Mouse (Mus musculus): ENCODE measurements around the gene Eif2b5. TPM values are rescaled to one million over a fixed set of nuclear protein-coding genes. Genes with fewer than 3 reads are reported as not detected.
"Not testable (repeated sequence)": the region's sequence is repeated elsewhere in the genome, so short reads cannot be mapped to it uniquely, and the experiment has no call there.

The Eif2b5 gene
- polyA plus RNA-seq, 1 experiment from 2014 or later: 144 TPM

- Histone ChIP-seq H3K9me3 (no peaks in the 10 kb centered on the region), H3K27me3 (no peaks in the 10 kb centered on the region), H3K27ac (no peak overlapping the region; the same call in 1 of the 2 replicates), H3K9ac (replicated peaks) (no peak overlapping the region), H3K4me2 (no peak overlapping the region), H3K36me3 (no peaks in the 10 kb centered on the region), H3K4me1 (replicated peaks) (no peaks in the 10 kb centered on the region), H3K4me3 (replicated peaks) (no peak overlapping the region)
- ATAC-seq (ENCODE audit: insufficient number of reproducible peaks, insufficient read depth, low FRiP score, low TSS enrichment, low read depth): no peak
- 39% methylated on average over 1 of the region's 1 CpGs for WGBS
Observed at GRCm38 (mm10) chr16:20476857-20477256, 21.8 kb upstream of the Eif2b5 start.

- Histone ChIP-seq H3K9me3 (no peaks in the 10 kb centered on the region), H3K4me2 (no peak overlapping the region), H3K4me3 (replicated peaks) (no peak overlapping the region), H3K27me3 (no peaks in the 10 kb centered on the region), H3K4me1 (replicated peaks) (no peaks in the 10 kb centered on the region), H3K27ac (peak overlapping the region; percentile 53; the same call in 1 of the 2 replicates), H3K36me3 (no peaks in the 10 kb centered on the region), H3K9ac (replicated peaks) (no peak overlapping the region)
- no peak for ATAC-seq (ENCODE audit: insufficient number of reproducible peaks, insufficient read depth, low FRiP score, low TSS enrichment, low read depth)
- WGBS: 71% methylated on average over 3 of the region's 3 CpGs
Observed at GRCm38 (mm10) chr16:20477270-20477669, 21.3 kb upstream of the Eif2b5 start.

GRCm38 (mm10) chr16:20478504-20478903 lies 20.1 kb upstream of the Eif2b5 start:
- no peaks in the 10 kb centered on the region for H3K27me3 ChIP-seq
- ATAC-seq (ENCODE audit: insufficient number of reproducible peaks, insufficient read depth, low FRiP score, low TSS enrichment, low read depth): no peak
- no peak overlapping the region for H3K27ac ChIP-seq
- H3K36me3 ChIP-seq: no peaks in the 10 kb centered on the region
- no peaks in the 10 kb centered on the region for H3K4me1 ChIP-seq (replicated peaks)
- no peak overlapping the region for H3K9ac ChIP-seq (replicated peaks)
- WGBS: 62% methylated on average over 2 of the region's 2 CpGs
- no peak overlapping the region for H3K4me3 ChIP-seq (replicated peaks)
- H3K4me2 ChIP-seq: no peak overlapping the region
- H3K9me3 ChIP-seq: no peaks in the 10 kb centered on the region

GRCm38 (mm10) chr16:20479026-20479760 lies 19.4 kb upstream of the Eif2b5 start:
- not testable (repeated sequence) for H3K4me1 ChIP-seq (replicated peaks); ATAC-seq (ENCODE audit: insufficient number of reproducible peaks, insufficient read depth, low FRiP score, low TSS enrichment, low read depth); H3K36me3 ChIP-seq; H3K27me3 ChIP-seq; H3K9me3 ChIP-seq; H3K4me3 ChIP-seq (replicated peaks); H3K4me2 ChIP-seq; H3K9ac ChIP-seq (replicated peaks); H3K27ac ChIP-seq
- WGBS: 91% methylated on average over 12 of the region's 12 CpGs

- Histone ChIP-seq H3K4me1 (replicated peaks) (no peaks in the 10 kb centered on the region), H3K4me2 (no peak overlapping the region), H3K27ac (no peak overlapping the region), H3K9ac (replicated peaks) (no peak overlapping the region), H3K4me3 (replicated peaks) (no peak overlapping the region), H3K27me3 (no peaks in the 10 kb centered on the region), H3K36me3 (no peaks in the 10 kb centered on the region), H3K9me3 (no peaks in the 10 kb centered on the region)
- no peak for ATAC-seq (ENCODE audit: insufficient number of reproducible peaks, insufficient read depth, low FRiP score, low TSS enrichment, low read depth)
- 32% methylated on average over 3 of the region's 3 CpGs for WGBS
Observed at GRCm38 (mm10) chr16:20480115-20480514, 18.5 kb upstream of the Eif2b5 start.

GRCm38 (mm10) chr16:20481746-20482145 lies 16.9 kb upstream of the Eif2b5 start:
- no peak for ATAC-seq (ENCODE audit: insufficient number of reproducible peaks, insufficient read depth, low FRiP score, low TSS enrichment, low read depth)
- no peaks in the 10 kb centered on the region for H3K36me3 ChIP-seq
- H3K4me3 ChIP-seq (replicated peaks): no peak overlapping the region
- H3K4me1 ChIP-seq (replicated peaks): no peaks in the 10 kb centered on the region
- no peak overlapping the region for H3K4me2 ChIP-seq
- H3K9ac ChIP-seq (replicated peaks): no peak overlapping the region
- no peak overlapping the region for H3K27ac ChIP-seq
- H3K9me3 ChIP-seq: no peaks in the 10 kb centered on the region
- WGBS: 75% methylated on average over 2 of the region's 2 CpGs
- H3K27me3 ChIP-seq: no peaks in the 10 kb centered on the region

- 88% methylated on average over 7 of the region's 7 CpGs for WGBS
- ATAC-seq (ENCODE audit: insufficient number of reproducible peaks, insufficient read depth, low FRiP score, low TSS enrichment, low read depth): not testable (repeated sequence)
Observed at GRCm38 (mm10) chr16:20483716-20484115, 14.9 kb upstream of the Eif2b5 start.

GRCm38 (mm10) chr16:20485061-20485460 lies 13.6 kb upstream of the Eif2b5 start:
- Histone ChIP-seq H3K9ac (replicated peaks) (no peak overlapping the region), H3K9me3 (no peaks in the 10 kb centered on the region), H3K4me2 (no peak overlapping the region), H3K36me3 (no peaks in the 10 kb centered on the region), H3K4me1 (replicated peaks) (no peaks in the 10 kb centered on the region), H3K27ac (no peak overlapping the region), H3K27me3 (no peaks in the 10 kb centered on the region), H3K4me3 (replicated peaks) (no peak overlapping the region)
- no peak for ATAC-seq (ENCODE audit: insufficient number of reproducible peaks, insufficient read depth, low FRiP score, low TSS enrichment, low read depth)
- WGBS: 52% methylated on average over 4 of the region's 4 CpGs

More at GRCm38 (mm10) chr16:20483716-20484115, 14.9 kb upstream of the Eif2b5 start:
- not testable (repeated sequence) for H3K36me3 ChIP-seq; H3K4me1 ChIP-seq (replicated peaks); H3K27ac ChIP-seq; H3K9me3 ChIP-seq; H3K27me3 ChIP-seq; H3K4me2 ChIP-seq; H3K9ac ChIP-seq (replicated peaks); H3K4me3 ChIP-seq (replicated peaks)

- no peak overlapping the region for H3K9ac ChIP-seq (replicated peaks)
- WGBS: 65% methylated on average over 3 of the region's 3 CpGs
- H3K4me3 ChIP-seq (replicated peaks): no peak overlapping the region
- H3K4me2 ChIP-seq: no peak overlapping the region
- H3K9me3 ChIP-seq: no peaks in the 10 kb centered on the region
- ATAC-seq (ENCODE audit: insufficient number of reproducible peaks, insufficient read depth, low FRiP score, low TSS enrichment, low read depth): no peak
- H3K27ac ChIP-seq: no peak overlapping the region
- H3K36me3 ChIP-seq: no peaks in the 10 kb centered on the region
- no peaks in the 10 kb centered on the region for H3K27me3 ChIP-seq
- no peaks in the 10 kb centered on the region for H3K4me1 ChIP-seq (replicated peaks)
Observed at GRCm38 (mm10) chr16:20486048-20486447, 12.6 kb upstream of the Eif2b5 start.

- H3K9me3 ChIP-seq: no peaks in the 10 kb centered on the region
- ATAC-seq (ENCODE audit: insufficient number of reproducible peaks, insufficient read depth, low FRiP score, low TSS enrichment, low read depth): no peak
- H3K4me1 ChIP-seq (replicated peaks): no peaks in the 10 kb centered on the region
- no peaks in the 10 kb centered on the region for H3K27me3 ChIP-seq
- H3K27ac ChIP-seq: no peak overlapping the region
- H3K4me3 ChIP-seq (replicated peaks): no peak overlapping the region
- H3K9ac ChIP-seq (replicated peaks): no peak overlapping the region
- H3K4me2 ChIP-seq: no peak overlapping the region
- WGBS: 74% methylated on average over 1 of the region's 1 CpGs
- H3K36me3 ChIP-seq: no peaks in the 10 kb centered on the region
Observed at GRCm38 (mm10) chr16:20488151-20488550, 10.5 kb upstream of the Eif2b5 start.

- 78% methylated on average over 9 of the region's 9 CpGs for WGBS
Observed at GRCm38 (mm10) chr16:20488751-20489150, 9.9 kb upstream of the Eif2b5 start.

GRCm38 (mm10) chr16:20489233-20489632 lies 9.4 kb upstream of the Eif2b5 start:
- 83% methylated on average over 2 of the region's 2 CpGs for WGBS

More at GRCm38 (mm10) chr16:20488751-20489150, 9.9 kb upstream of the Eif2b5 start:
- not testable (repeated sequence) for H3K4me3 ChIP-seq (replicated peaks); H3K9ac ChIP-seq (replicated peaks); H3K27ac ChIP-seq; ATAC-seq (ENCODE audit: insufficient number of reproducible peaks, insufficient read depth, low FRiP score, low TSS enrichment, low read depth); H3K4me1 ChIP-seq (replicated peaks); H3K4me2 ChIP-seq; H3K9me3 ChIP-seq; H3K36me3 ChIP-seq; H3K27me3 ChIP-seq

More at GRCm38 (mm10) chr16:20489233-20489632, 9.4 kb upstream of the Eif2b5 start:
- H3K27ac ChIP-seq: no peak overlapping the region
- no peak overlapping the region for H3K9ac ChIP-seq (replicated peaks)
- H3K4me1 ChIP-seq (replicated peaks): no peaks in the 10 kb centered on the region
- H3K9me3 ChIP-seq: no peaks in the 10 kb centered on the region
- no peak for ATAC-seq (ENCODE audit: insufficient number of reproducible peaks, insufficient read depth, low FRiP score, low TSS enrichment, low read depth)
- no peak overlapping the region for H3K4me3 ChIP-seq (replicated peaks)
- H3K4me2 ChIP-seq: no peak overlapping the region
- H3K36me3 ChIP-seq: no peaks in the 10 kb centered on the region
- H3K27me3 ChIP-seq: no peaks in the 10 kb centered on the region
